Comparison of ENCODE assay signal across 18 mouse cellular contexts in genomic region chr5:10958057-10958456, GRCm38 (mm10). TPM values are rescaled to one million over a fixed set of nuclear protein-coding genes. Genes with fewer than 3 reads are reported as not detected.
"Had no signal": no experiment of that assay in that cellular context is flagged by ENCODE, and none has a peak within 500 bp of the region (broad histone marks: within the 10 kb centered on the region; RNA-seq: fewer than 3 reads in every experiment).

No protein-coding gene starts in this region.

RNA-seq across cellular contexts. Expression of gene Gm8857, which starts 10.4 kb away (rescaled TPM):
- total RNA-seq: gastrocnemius, adult 18-20 months; gastrocnemius, adult 8-10 months; gastrocnemius, postnatal 14 days; gastrocnemius, postnatal 36 days; heart, adult 18-20 months; heart, adult 8-10 months; heart, postnatal 10 days; heart, postnatal 25 days; heart, postnatal 4 days; layer of hippocampus, adult 2 months; layer of hippocampus, postnatal 14 days; layer of hippocampus, postnatal 36 days; left cerebral cortex, adult 18-20 months; left cerebral cortex, adult 8-10 months; left cerebral cortex, postnatal 10 days; left cerebral cortex, postnatal 25 days; left cerebral cortex, postnatal 4 days; liver, adult 2 months had no signal

RNA-seq across cellular contexts. Expression of gene Gm8871, which starts 10.5 kb away (rescaled TPM):
- total RNA-seq: gastrocnemius, adult 18-20 months; gastrocnemius, adult 8-10 months; gastrocnemius, postnatal 14 days; gastrocnemius, postnatal 36 days; heart, adult 18-20 months; heart, adult 8-10 months; heart, postnatal 10 days; heart, postnatal 25 days; heart, postnatal 4 days; layer of hippocampus, adult 2 months; layer of hippocampus, postnatal 14 days; layer of hippocampus, postnatal 36 days; left cerebral cortex, adult 18-20 months; left cerebral cortex, adult 8-10 months; left cerebral cortex, postnatal 10 days; left cerebral cortex, postnatal 25 days; left cerebral cortex, postnatal 4 days; liver, adult 2 months had no signal
